Mouse (Mus musculus) cerebellum, adult 2 months (tissue): ENCODE data around the gene Frat2. TPM values are rescaled to one million over a fixed set of nuclear protein-coding genes. Genes with fewer than 3 reads are reported as not detected.

Experiments
- DNase-seq, 2 experiments: peaks; one replicate each; pipeline ENCODE4 v3.0.0; 2021
- H3K27ac ChIP-seq: fragments of 200-500 bp; 2 replicates; pipeline ENCODE4 v1.5.1; 2012; ENCODE audit warnings: low read length, control low read depth, inconsistent platforms; ENCODE audit not compliant: insufficient read depth
- H3K27me3 ChIP-seq: fragments of 200-500 bp; 2 replicates; pipeline ENCODE4 v1.6.1; 2012; ENCODE audit warnings: inconsistent platforms, mild to moderate bottlenecking, low read length, moderate library complexity; ENCODE audit not compliant: control insufficient read depth, insufficient read depth
- H3K4me1 ChIP-seq: fragments of 200-500 bp; 2 replicates; pipeline ENCODE4 v1.6.1; 2011; ENCODE audit warnings: low read length; ENCODE audit not compliant: control insufficient read depth, insufficient read depth
- H3K4me3 ChIP-seq: fragments of 200-500 bp; replicated peaks from 2 replicates; pipeline ENCODE3; 2011; ENCODE audit warnings: mild to moderate bottlenecking, low read depth, low read length, control low read depth; ENCODE audit not compliant: insufficient read depth
- CTCF ChIP-seq: fragments of 200-500 bp; IDR thresholded peaks from 2 replicates; pipeline ENCODE4 v1.5.1; 2011; ENCODE audit warnings: low read depth, mild to moderate bottlenecking, control low read depth, low read length, moderate library complexity, borderline replicate concordance; ENCODE audit not compliant: insufficient read depth
- POLR2A ChIP-seq: fragments of 200-500 bp; IDR thresholded peaks from 2 replicates; pipeline ENCODE4 v1.6.1; 2011; ENCODE audit warnings: low read length, control low read depth, borderline replicate concordance; ENCODE audit not compliant: insufficient read depth
- WGBS: fragments of 180-500 bp; shearing (Covaris S2); methylation state at CpG from one replicate; pipeline ENCODE4 v1.1.7; 2018; 5-methylcytosine and 5-hydroxymethylcytosine counted together
- polyA plus RNA-seq: library from polyadenylated mRNA; depleted of rRNA; stranded (reverse); fragments of >200 nt; gene quantifications from 2 replicates; pipeline ENCODE4 v1.2.3, GENCODE M21; 2012

Gene Frat2
- polyA plus RNA-seq, 1 experiment, result 6.9 TPM

GRCm38 (mm10) chr19:41839685-41840084, 8.2 kb downstream of the Frat2 start:
- no peak for TF ChIP-seq POLR2A
- TF ChIP-seq CTCF, result no peak
- over 99% methylated on average over 3 of the region's 3 CpGs for WGBS
- Histone ChIP-seq H3K27ac (no peak overlapping the region), H3K4me1 (peaks cover 5% of the 10 kb centered on the region; the same call in 1 of the 2 replicates), H3K4me3 (no peak overlapping the region), H3K27me3 (no peaks in the 10 kb centered on the region)
- DNase-seq, result no peak

- WGBS, result 93% methylated on average over 6 of the region's 6 CpGs
- H3K4me3 ChIP-seq, result no peak overlapping the region
- TF ChIP-seq POLR2A, result no peak
- H3K27ac ChIP-seq, result no peak overlapping the region
- H3K27me3 ChIP-seq, result no peaks in the 10 kb centered on the region
- peaks cover 5% of the 10 kb centered on the region; the same call in 1 of the 2 replicates for H3K4me1 ChIP-seq
- no peak for DNase-seq
Observed at GRCm38 (mm10) chr19:41838808-41839207, 9.1 kb downstream of the Frat2 start.

GRCm38 (mm10) chr19:41837917-41838261, 10.0 kb downstream of the Frat2 start:
- H3K4me3 ChIP-seq, result no peak overlapping the region
- H3K27ac ChIP-seq, result no peak overlapping the region
- 78% methylated on average over 4 of the region's 4 CpGs for WGBS
- H3K4me1 ChIP-seq, result peaks cover 8% of the 10 kb centered on the region
- no peak for TF ChIP-seq CTCF
- TF ChIP-seq POLR2A, result no peak
- DNase-seq, result no peak
- H3K27me3 ChIP-seq, result no peaks in the 10 kb centered on the region

- WGBS, result 86% methylated on average over 9 of the region's 9 CpGs
- TF ChIP-seq CTCF (no peak), POLR2A (no peak)
- Histone ChIP-seq H3K4me1 (peaks cover 10% of the 10 kb centered on the region), H3K27me3 (no peaks in the 10 kb centered on the region), H3K4me3 (no peak overlapping the region), H3K27ac (no peak overlapping the region)
- no peak for DNase-seq
Observed at GRCm38 (mm10) chr19:41837194-41837916, 10.6 kb downstream of the Frat2 start.

GRCm38 (mm10) chr19:41836719-41837118, 11.2 kb downstream of the Frat2 start:
- DNase-seq, result no peak
- Histone ChIP-seq H3K4me3 (no peak overlapping the region), H3K4me1 (peaks cover 12% of the 10 kb centered on the region), H3K27ac (no peak overlapping the region), H3K27me3 (no peaks in the 10 kb centered on the region)
- TF ChIP-seq CTCF (no peak), POLR2A (no peak)
- WGBS, result 48% methylated on average over 3 of the region's 3 CpGs

- Histone ChIP-seq H3K27ac (no peak overlapping the region), H3K27me3 (no peaks in the 10 kb centered on the region), H3K4me3 (no peak overlapping the region), H3K4me1 (peaks cover 10% of the 10 kb centered on the region)
- no peak for DNase-seq
- TF ChIP-seq CTCF (no peak), POLR2A (no peak)
- 21% methylated on average over 6 of the region's 6 CpGs for WGBS
Observed at GRCm38 (mm10) chr19:41835816-41836215, 12.1 kb downstream of the Frat2 start.

GRCm38 (mm10) chr19:41835407-41835806, 12.5 kb downstream of the Frat2 start:
- WGBS, result 69% methylated on average over 6 of the region's 6 CpGs
- Histone ChIP-seq H3K4me1 (peaks cover 10% of the 10 kb centered on the region), H3K4me3 (no peak overlapping the region), H3K27ac (no peak overlapping the region), H3K27me3 (no peaks in the 10 kb centered on the region)
- TF ChIP-seq CTCF, result no peak
- TF ChIP-seq POLR2A, result no peak
- no peak for DNase-seq

GRCm38 (mm10) chr19:41832501-41833201, 15.3 kb downstream of the Frat2 start:
- peaks cover 10% of the 10 kb centered on the region for H3K4me1 ChIP-seq
- H3K27ac ChIP-seq, result no peak overlapping the region
- no peak for DNase-seq
- TF ChIP-seq POLR2A, result no peak
- no peak for TF ChIP-seq CTCF
- no peak overlapping the region for H3K4me3 ChIP-seq
- WGBS, result 70% methylated on average over 13 of the region's 13 CpGs
- H3K27me3 ChIP-seq, result no peaks in the 10 kb centered on the region
